18 mouse cellular contexts compared by ENCODE assay signal in the genomic region with DNA sequence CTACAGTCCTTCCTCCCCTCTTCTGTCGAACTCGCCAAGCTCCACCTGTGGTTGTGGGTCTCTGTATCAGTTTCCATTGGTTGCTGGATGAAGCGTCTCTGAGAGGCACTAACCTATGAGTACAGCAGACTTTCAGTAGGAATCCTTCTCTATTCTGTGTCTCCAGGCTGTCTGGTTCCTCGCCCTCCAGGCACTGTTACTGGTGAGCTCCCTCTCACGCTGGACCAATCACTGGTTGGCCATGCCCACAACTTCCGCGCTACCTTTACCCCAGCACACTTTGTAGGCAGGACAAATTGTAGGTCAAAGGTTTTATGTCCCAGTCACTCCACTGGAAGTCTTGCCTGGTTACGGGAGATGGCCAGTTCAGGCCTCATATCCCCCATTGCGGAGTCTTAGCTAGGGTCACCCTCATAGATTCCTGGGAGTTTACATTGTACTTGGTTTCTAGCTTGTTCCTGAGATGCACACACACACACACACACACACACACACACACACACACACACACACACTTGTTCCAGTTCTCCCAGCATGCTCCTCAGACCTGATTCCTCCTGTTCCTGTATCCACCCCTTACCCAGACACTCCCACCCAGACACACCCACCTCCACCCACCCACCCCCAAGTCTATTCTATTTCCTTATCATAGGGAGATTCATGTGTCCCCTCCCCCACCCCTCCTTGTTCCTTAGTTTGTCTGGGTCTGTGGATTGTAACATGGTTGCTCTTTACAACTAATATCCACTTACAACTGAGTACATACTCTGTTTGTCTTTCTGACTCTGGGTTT. TPM values are rescaled to one million over a fixed set of nuclear protein-coding genes. Genes with fewer than 3 reads are reported as not detected.
DNase-seq lines count a peak whose midpoint lies in the region; ATAC-seq and TF ChIP-seq lines count a peak whose summit lies in the region.
"Had no signal": no experiment of that assay in that cellular context is flagged by ENCODE, and none has a peak within 500 bp of the region (broad histone marks: within the 10 kb centered on the region; RNA-seq: fewer than 3 reads in every experiment).

No protein-coding gene starts in this region.

- in situ Hi-C loops in ES-E14 (cut with MboI; ENCODE audit: low sequenced_read_pairs in 2 of 2, unreplicated experiment in 2 of 2) = no loop called here

- H3K27ac ChIP-seq in ES-E14 (ENCODE audit: insufficient read depth, low read depth, low read length, poor library complexity, severe bottlenecking) = peak overlapping the region; percentile 55
- H3K27ac ChIP-seq in brown adipose tissue, adult 24 weeks (replicated peaks; ENCODE audit: low read depth, low read length) = peak overlapping the region; percentile 90
- H3K27ac ChIP-seq in liver, postnatal 0 days (ENCODE audit: low read depth) = peak overlapping the region; percentile 85
- H3K27ac ChIP-seq in layer of hippocampus, adult 2 months = no peak overlapping the region
- H3K27ac ChIP-seq: embryonic facial prominence, embryonic 12.5 days; forebrain, embryonic 12.5 days had no signal

- peak overlapping the region; percentile 22; the same call in 1 of the 2 replicates for H3K9ac ChIP-seq in ES-E14 (ENCODE audit: insufficient read depth, low read depth, low read length, poor library complexity, severe bottlenecking)
- peak overlapping the region; percentile 19; the same call in 1 of the 2 replicates for H3K9ac ChIP-seq in liver, postnatal 0 days (replicated peaks)
- H3K9ac ChIP-seq: embryonic facial prominence, embryonic 12.5 days; forebrain, embryonic 12.5 days had no signal

- no peaks in the 10 kb centered on the region for H3K9me3 ChIP-seq in ES-E14 (ENCODE audit: control insufficient read depth, insufficient read depth, low read depth, low read length)
- no peaks in the 10 kb centered on the region for H3K9me3 ChIP-seq in liver, postnatal 0 days (ENCODE audit: low read length)
- H3K9me3 ChIP-seq: embryonic facial prominence, embryonic 12.5 days; forebrain, embryonic 12.5 days had no signal

- H3K36me3 ChIP-seq in ES-E14 (ENCODE audit: control insufficient read depth, insufficient read depth, low read length, poor library complexity, severe bottlenecking) = peaks cover 4% of the 10 kb centered on the region
- H3K36me3 ChIP-seq in liver, postnatal 0 days (replicated peaks; ENCODE audit: insufficient read depth, low read length) = no peaks in the 10 kb centered on the region
- H3K36me3 ChIP-seq: embryonic facial prominence, embryonic 12.5 days; forebrain, embryonic 12.5 days had no signal

- peaks cover 27% of the 10 kb centered on the region for H3K27me3 ChIP-seq in liver, postnatal 0 days (ENCODE audit: insufficient read depth, low read length)

- H3K4me2 ChIP-seq in liver, postnatal 0 days (ENCODE audit: low read depth, low read length) = peak overlapping the region; percentile 47; the same call in 1 of the 2 replicates
- H3K4me2 ChIP-seq: embryonic facial prominence, embryonic 12.5 days; forebrain, embryonic 12.5 days had no signal

- peak overlapping the region; percentile 13 to 39; a peak in 3 of 4 replicates for H3K4me3 ChIP-seq in ES-E14 (ENCODE audit: insufficient read depth in 1 of 2, low read depth in 1 of 2, low read length in 2 of 2, poor library complexity in 1 of 2, severe bottlenecking in 1 of 2)
- H3K4me3 ChIP-seq in brown adipose tissue, adult 24 weeks (ENCODE audit: insufficient read depth, low read depth, low read length) = peak overlapping the region; percentile 49
- no peak overlapping the region for H3K4me3 ChIP-seq in liver, postnatal 0 days (ENCODE audit: low read depth, low read length)
- no peak overlapping the region for H3K4me3 ChIP-seq in layer of hippocampus, adult 2 months
- H3K4me3 ChIP-seq: embryonic facial prominence, embryonic 12.5 days; forebrain, embryonic 12.5 days; megakaryocyte, embryonic 14.5 days had no signal

- ATAC-seq in liver, postnatal 0 days = peak; percentile 93

- peaks cover 22 to 31% of the 10 kb centered on the region in 2 experiments for H3K4me1 ChIP-seq in ES-E14 (ENCODE audit: control insufficient read depth in 2 of 2, insufficient read depth in 2 of 2, low read length in 2 of 2, poor library complexity in 1 of 2)
- H3K4me1 ChIP-seq in brown adipose tissue, adult 24 weeks (ENCODE audit: control insufficient read depth, insufficient read depth, insufficient read length, low read length) = peaks cover 23% of the 10 kb centered on the region
- H3K4me1 ChIP-seq in liver, postnatal 0 days (ENCODE audit: insufficient read depth) = peaks cover 23% of the 10 kb centered on the region

- DNase-seq in ES-E14 (ENCODE audit: low read depth, low spot score) = no peak
- peak; percentile 56 for DNase-seq in kidney, postnatal 14 days
- peak; percentile 61 for DNase-seq in liver, postnatal 0 days
- DNase-seq in frontal cortex, postnatal 14 days (ENCODE audit: low spot score in 2 of 2) = no peak
- DNase-seq in MN1 (ENCODE audit: low spot score) = no peak
- DNase-seq in layer of hippocampus, adult 2 months (ENCODE audit: low spot score in 2 of 2) = no peak
- DNase-seq: cerebellum, postnatal 14 days; right cerebral cortex, adult 18-20 months; thymus, postnatal 14 days had no signal

- WGBS in liver, postnatal 0 days (ENCODE audit: insufficient replicate concordance) = 43% methylated on average over 9 of the region's 9 CpGs

- TF ChIP-seq EP300 in liver, postnatal 0 days (IDR thresholded peaks at IDR 0.05; ENCODE audit: low read depth) = peak; percentile 30; the same call in 1 of the 2 replicates

- TF ChIP-seq CTCF in liver, postnatal 0 days (IDR thresholded peaks at IDR 0.05; ENCODE audit: low read depth) = no peak
- no peak for TF ChIP-seq CTCF in layer of hippocampus, adult 2 months (conservative IDR thresholded peaks at IDR 0.05)

TF ChIP-seq in ES-E14, 5 proteins besides CTCF, POLR2A, EP300 and RAD21:
- no peak for TF ChIP-seq HCFC1 (IDR thresholded peaks at IDR 0.05; ENCODE audit: borderline replicate concordance, insufficient read depth, low read length)
- TF ChIP-seq CHD2 (IDR thresholded peaks at IDR 0.05; ENCODE audit: low read depth, low read length) = no peak
- no peak for TF ChIP-seq ZNF384 (IDR thresholded peaks at IDR 0.05; ENCODE audit: low read depth, low read length)
- TF ChIP-seq MAFK (IDR thresholded peaks at IDR 0.05; ENCODE audit: insufficient read depth, low read depth, low read length) = no peak
- no peak for TF ChIP-seq ZC3H11A (IDR thresholded peaks at IDR 0.05; ENCODE audit: borderline replicate concordance, low read depth, low read length)

RNA-seq across cellular contexts. Expression of a gene that starts 2.3 kb away (rescaled TPM):
- 56.1 and 117 TPM in 2 replicates for total RNA-seq in ES-E14 (2012; rRNA removed)
- 59.0 and 82.5 TPM in 2 replicates for polyA plus RNA-seq in brown adipose tissue, adult 24 weeks (2012; ENCODE audit: insufficient read depth, insufficient read length, missing spikeins)
- polyA plus RNA-seq in liver, postnatal 0 days (2015; fragmentation: Nextera tagmentation; extraction: Ambion mirVana) = 33.4 and 35.3 TPM in 2 replicates
- total RNA-seq in layer of hippocampus, adult 2 months (2021) = 10 to 100 TPM; 67.4 to 86.9 TPM

RNA-seq across cellular contexts. Expression of a gene that starts 19.3 kb away (rescaled TPM):
- 30.4 and 39.5 TPM in 2 replicates for total RNA-seq in ES-E14 (2012; rRNA removed)
- polyA plus RNA-seq in brown adipose tissue, adult 24 weeks (2012; ENCODE audit: insufficient read depth, insufficient read length, missing spikeins) = 21.6 and 25.6 TPM in 2 replicates
- polyA plus RNA-seq in liver, postnatal 0 days (2015; fragmentation: Nextera tagmentation; extraction: Ambion mirVana) = 38.4 and 38.6 TPM in 2 replicates
- 10 to 100 TPM; 45.9 to 49.6 TPM for total RNA-seq in layer of hippocampus, adult 2 months (2021)

RNA-seq across cellular contexts. Expression of a gene that starts 26.6 kb away (rescaled TPM):
- 3.6 TPM in 2 replicates for total RNA-seq in ES-E14 (2012; rRNA removed)
- 1.1 and 4.1 TPM in 2 replicates for polyA plus RNA-seq in brown adipose tissue, adult 24 weeks (2012; ENCODE audit: insufficient read depth, insufficient read length, missing spikeins)
- 2.5 and 3.1 TPM in 2 replicates for polyA plus RNA-seq in liver, postnatal 0 days (2015; fragmentation: Nextera tagmentation; extraction: Ambion mirVana)
- total RNA-seq in layer of hippocampus, adult 2 months (2021) = 1 to 10 TPM; 2.8 to 3.6 TPM

RNA-seq across cellular contexts. Expression of a gene that starts 27.2 kb away (rescaled TPM):
- 103 and 216 TPM in 2 replicates for total RNA-seq in ES-E14 (2012; rRNA removed)
- polyA plus RNA-seq in brown adipose tissue, adult 24 weeks (2012; ENCODE audit: insufficient read depth, insufficient read length, missing spikeins) = 44.9 and 55.0 TPM in 2 replicates
- 101 and 109 TPM in 2 replicates for polyA plus RNA-seq in liver, postnatal 0 days (2015; fragmentation: Nextera tagmentation; extraction: Ambion mirVana)
- total RNA-seq in layer of hippocampus, adult 2 months (2021) = 100 to 1,000 TPM; 103 to 108 TPM

RNA-seq across cellular contexts. Expression of a gene that starts 31.5 kb away (rescaled TPM):
- total RNA-seq in ES-E14 (2012; rRNA removed) = 0.95 and 1.1 TPM in 2 replicates
- not detected in 2 replicates for polyA plus RNA-seq in brown adipose tissue, adult 24 weeks (2012; ENCODE audit: insufficient read depth, insufficient read length, missing spikeins)
- polyA plus RNA-seq in liver, postnatal 0 days (2015; fragmentation: Nextera tagmentation; extraction: Ambion mirVana) = not detected in 2 replicates
- total RNA-seq in layer of hippocampus, adult 2 months (2021) = under 1 TPM; 0.47 to 0.79 TPM
- total RNA-seq: CH12.LX; gastrocnemius, adult 18-20 months; left cerebral cortex, adult 18-20 months; monocyte, adult 5-6 weeks; neutrophil, adult 5-6 weeks had no signal
- polyA plus RNA-seq: forebrain, embryonic 12.5 days had no signal

Comparison
In these comparisons a context has a peak if more than half of its experiments do, and no peak if none do; other contexts are left out.
1. DNase-seq: peak in kidney, postnatal 14 days (single experiment) and liver, postnatal 0 days (single experiment); none in ES-E14 (single experiment), frontal cortex, postnatal 14 days (0 of 2), MN1 (single experiment) and layer of hippocampus, adult 2 months (0 of 2).
2. H3K4me3 ChIP-seq: peak in ES-E14 (2 of 2) and brown adipose tissue, adult 24 weeks (single experiment); none in liver, postnatal 0 days (single experiment) and layer of hippocampus, adult 2 months (single experiment).